Mouse (Mus musculus) kidney, postnatal 0 days (tissue): ENCODE measurements around the gene Sf3b3. TPM values are rescaled to one million over a fixed set of nuclear protein-coding genes. Genes with fewer than 3 reads are reported as not detected.

ENCODE experiments used
- ATAC-seq: fragments of 200-750 bp; cut with Nextera tagmentation; replicated peaks from 2 replicates; pipeline ENCODE4 v1.8.0; 2017; ENCODE audit warnings: low read depth, moderate number of reproducible peaks, moderate TSS enrichment, moderate library complexity; ENCODE audit not compliant: low FRiP score
- DNase-seq: peaks from one replicate; pipeline ENCODE4 v3.0.0-alpha.2; 2016; ENCODE audit warnings: low spot score
- H3K27ac ChIP-seq: fragments of 300-500 bp; sonication (generic); 2 replicates; pipeline ENCODE4 v1.5.1; 2014; ENCODE audit warnings: mild to moderate bottlenecking
- H3K27me3 ChIP-seq: fragments of 300-500 bp; sonication (generic); 2 replicates; pipeline ENCODE4 v1.6.1; 2014; ENCODE audit warnings: low read length, mixed read lengths; ENCODE audit not compliant: insufficient read depth
- H3K36me3 ChIP-seq: fragments of 300-500 bp; sonication (generic); 2 replicates; pipeline ENCODE4 v1.6.1; 2014; ENCODE audit warnings: low read length, mixed read lengths; ENCODE audit not compliant: insufficient read depth
- H3K4me1 ChIP-seq: fragments of 300-500 bp; sonication (generic); replicated peaks from 2 replicates; pipeline ENCODE4 v1.6.1; 2014; ENCODE audit warnings: antibody characterized with exemption, low read length, mixed read lengths; ENCODE audit not compliant: insufficient read depth
- H3K4me2 ChIP-seq: fragments of 300-500 bp; sonication (generic); 2 replicates; pipeline ENCODE4 v1.6.1; 2014; ENCODE audit warnings: mild to moderate bottlenecking, low read length, moderate library complexity, mixed read lengths
- H3K4me3 ChIP-seq: fragments of 300-500 bp; sonication (generic); replicated peaks from 2 replicates; pipeline ENCODE4 v1.5.1; 2014; ENCODE audit warnings: low read depth, low read length
- H3K9ac ChIP-seq: fragments of 300-500 bp; sonication (generic); 2 replicates; pipeline ENCODE4 v1.6.1; 2014; ENCODE audit warnings: low read depth, low read length
- H3K9me3 ChIP-seq: fragments of 300-500 bp; sonication (generic); replicated peaks from 2 replicates; pipeline ENCODE4 v1.6.1; 2016; ENCODE audit warnings: low read length, inconsistent platforms, mixed read lengths
- CTCF ChIP-seq: IDR thresholded peaks from 2 replicates; pipeline ENCODE4 v1.5.1; 2016; ENCODE audit warnings: antibody characterized with exemption, low read depth, mild to moderate bottlenecking, moderate library complexity
- WGBS: fragments of 180-500 bp; shearing (Covaris S2); extraction: QIAGEN DNeasy Blood & Tissue Kit; methylation state at CpG from one replicate; pipeline ENCODE4 v1.1.7; 2014; 5-methylcytosine and 5-hydroxymethylcytosine counted together
- polyA plus RNA-seq: library from polyadenylated mRNA; unstranded; fragments of >200 nt; fragmentation: Nextera tagmentation; extraction: Ambion mirVana; gene quantifications from 2 replicates; pipeline ENCODE4 v1.2.1, GENCODE M21; 2015

The Sf3b3 gene
- polyA plus RNA-seq, 1 experiment from 2014 or later = 80.1 TPM

DNA sequence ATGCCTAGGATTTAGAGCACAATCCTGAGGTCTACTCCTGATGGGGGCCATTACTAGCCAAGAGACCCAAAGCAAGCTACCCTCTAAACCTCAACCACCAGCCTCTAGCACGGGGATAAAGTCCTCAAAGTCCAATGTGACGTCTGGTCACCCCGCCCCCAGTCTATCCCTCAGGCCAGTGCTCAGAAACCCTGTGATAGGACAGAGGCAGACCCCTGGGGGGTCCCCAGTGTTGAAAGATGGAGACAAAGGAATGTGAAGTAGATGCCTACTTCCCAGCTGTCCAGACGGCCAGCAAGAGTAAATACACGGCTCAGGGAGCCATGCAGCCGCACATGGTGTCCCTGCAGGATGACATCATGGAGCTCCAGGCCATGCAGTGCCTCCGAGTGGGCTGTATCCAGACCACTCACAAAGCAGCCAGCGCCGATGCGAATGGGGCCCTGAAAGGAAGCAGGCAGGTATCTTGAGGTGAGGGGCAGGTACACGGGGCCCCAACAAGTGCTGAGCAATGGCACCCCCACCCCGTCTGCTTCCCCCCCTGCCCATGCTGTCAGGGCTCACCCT lies 43.4 kb upstream of the Sf3b3 start:
- TF ChIP-seq CTCF = no peak
- no peak overlapping the region for H3K4me2 ChIP-seq
- H3K27ac ChIP-seq = no peak overlapping the region
- WGBS = 84% methylated on average over 12 of the region's 12 CpGs
- no peaks in the 10 kb centered on the region for H3K4me1 ChIP-seq
- no peaks in the 10 kb centered on the region for H3K27me3 ChIP-seq
- H3K36me3 ChIP-seq = peaks cover 13% of the 10 kb centered on the region; the same call in 1 of the 2 replicates
- no peaks in the 10 kb centered on the region for H3K9me3 ChIP-seq
- ATAC-seq = no peak
- H3K9ac ChIP-seq = no peak overlapping the region
- no peak overlapping the region for H3K4me3 ChIP-seq
- DNase-seq = no peak

DNA sequence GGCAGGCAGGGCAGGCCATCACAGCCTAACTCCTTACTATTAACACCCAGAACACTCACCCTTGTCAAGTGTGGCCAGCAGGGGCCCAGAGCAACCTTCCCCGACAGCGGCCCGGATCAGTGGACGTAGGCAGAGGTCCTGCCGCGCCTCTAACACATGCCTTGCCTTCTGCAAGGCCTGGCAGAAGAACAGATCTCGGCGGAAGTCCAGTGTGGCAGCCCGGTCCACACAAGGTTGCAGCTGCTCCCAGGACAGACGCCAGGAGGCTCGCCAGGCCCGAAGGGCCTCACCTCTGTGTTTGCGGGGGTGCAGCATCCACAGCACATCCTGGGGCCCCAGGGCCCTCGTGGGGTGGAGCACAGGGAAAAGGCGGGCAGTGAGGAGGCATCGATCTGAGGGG lies 42.3 kb upstream of the Sf3b3 start:
- no peak for ATAC-seq
- Histone ChIP-seq H3K4me3 (no peak overlapping the region), H3K27ac (no peak overlapping the region), H3K27me3 (no peaks in the 10 kb centered on the region), H3K9me3 (no peaks in the 10 kb centered on the region), H3K4me2 (no peak overlapping the region), H3K36me3 (peaks cover 13% of the 10 kb centered on the region; the same call in 1 of the 2 replicates), H3K9ac (no peak overlapping the region), H3K4me1 (no peaks in the 10 kb centered on the region)
- TF ChIP-seq CTCF = no peak
- 90% methylated on average over 16 of the region's 16 CpGs for WGBS
- DNase-seq = no peak

DNA sequence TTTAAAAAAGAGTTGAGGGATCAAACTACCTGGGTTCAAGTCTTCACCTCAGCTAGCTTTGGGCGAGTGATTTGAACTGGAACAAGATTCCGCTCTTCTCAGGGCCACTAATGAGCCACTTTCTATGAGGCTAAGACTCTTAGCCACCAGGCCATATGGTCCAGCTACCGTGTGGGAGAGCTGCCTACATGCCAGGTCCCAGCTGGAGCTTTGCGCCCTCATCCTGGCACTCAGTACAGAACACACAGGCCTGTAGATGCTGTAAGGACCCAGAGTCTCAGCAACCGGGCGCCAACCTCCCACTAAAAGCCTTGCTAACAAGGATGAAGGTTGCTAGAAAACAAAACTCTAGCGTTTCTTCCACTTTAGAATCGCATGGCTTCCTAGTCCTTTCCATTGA lies 41.9 kb upstream of the Sf3b3 start:
- H3K27ac ChIP-seq = no peak overlapping the region
- DNase-seq = no peak
- no peak for TF ChIP-seq CTCF
- H3K4me3 ChIP-seq = no peak overlapping the region
- H3K36me3 ChIP-seq = peaks cover 13% of the 10 kb centered on the region; the same call in 1 of the 2 replicates
- no peak overlapping the region for H3K9ac ChIP-seq
- H3K27me3 ChIP-seq = no peaks in the 10 kb centered on the region
- no peaks in the 10 kb centered on the region for H3K4me1 ChIP-seq
- H3K9me3 ChIP-seq = no peaks in the 10 kb centered on the region
- H3K4me2 ChIP-seq = no peak overlapping the region
- WGBS = 88% methylated on average over 8 of the region's 8 CpGs
- no peak for ATAC-seq

DNA sequence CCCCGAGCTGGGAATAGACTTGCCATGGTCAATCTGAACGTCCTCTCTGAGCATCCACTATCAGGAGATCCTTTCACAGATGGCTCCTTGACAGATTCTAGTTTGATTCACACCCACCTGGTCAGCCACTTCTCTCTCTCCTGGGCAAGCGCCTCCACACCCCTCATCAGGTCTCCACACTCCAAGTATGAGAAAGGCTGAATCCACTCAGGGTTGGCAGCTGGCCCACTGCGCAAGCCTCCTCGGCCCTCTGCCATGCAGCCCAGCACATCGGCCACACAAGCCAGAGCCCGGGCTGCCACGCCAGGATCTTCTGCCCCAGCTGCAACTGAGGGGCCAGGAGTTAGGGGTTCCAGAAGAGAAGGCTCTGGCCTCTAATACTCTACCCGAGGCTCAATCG lies 41.0 kb upstream of the Sf3b3 start:
- no peak overlapping the region for H3K4me2 ChIP-seq
- no peak for ATAC-seq
- peaks cover 21% of the 10 kb centered on the region for H3K36me3 ChIP-seq
- H3K9me3 ChIP-seq = no peaks in the 10 kb centered on the region
- H3K27ac ChIP-seq = no peak overlapping the region
- no peaks in the 10 kb centered on the region for H3K27me3 ChIP-seq
- no peak overlapping the region for H3K9ac ChIP-seq
- 92% methylated on average over 10 of the region's 10 CpGs for WGBS
- no peak for TF ChIP-seq CTCF
- no peak for DNase-seq
- H3K4me3 ChIP-seq = no peak overlapping the region
- no peaks in the 10 kb centered on the region for H3K4me1 ChIP-seq

DNA sequence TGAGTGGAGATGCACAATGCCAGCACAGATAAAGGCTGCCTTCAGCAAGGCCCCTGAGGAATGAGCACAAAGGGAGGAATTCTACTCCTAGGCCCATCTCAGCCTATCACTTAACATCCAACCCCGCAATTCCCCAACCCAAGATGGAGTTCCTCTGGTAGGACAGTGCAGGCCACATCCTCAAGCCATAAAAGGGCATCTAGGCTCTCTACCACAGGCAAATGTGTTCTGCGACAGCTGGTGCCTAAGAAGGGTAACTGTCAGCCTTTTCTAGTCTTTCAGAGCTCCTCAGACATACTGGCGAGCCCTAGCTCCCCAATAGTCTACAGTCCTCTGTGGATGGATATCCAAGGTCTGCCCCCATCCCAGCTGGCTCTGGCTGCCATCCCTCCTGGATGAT lies 40.0 kb upstream of the Sf3b3 start:
- Histone ChIP-seq H3K27ac (no peak overlapping the region), H3K9ac (no peak overlapping the region), H3K27me3 (no peaks in the 10 kb centered on the region), H3K4me2 (no peak overlapping the region), H3K9me3 (no peaks in the 10 kb centered on the region), H3K4me1 (no peaks in the 10 kb centered on the region), H3K36me3 (peaks cover 29% of the 10 kb centered on the region), H3K4me3 (no peak overlapping the region)
- ATAC-seq = no peak
- DNase-seq = no peak
- no peak for TF ChIP-seq CTCF
- WGBS = 87% methylated on average over 3 of the region's 3 CpGs

DNA sequence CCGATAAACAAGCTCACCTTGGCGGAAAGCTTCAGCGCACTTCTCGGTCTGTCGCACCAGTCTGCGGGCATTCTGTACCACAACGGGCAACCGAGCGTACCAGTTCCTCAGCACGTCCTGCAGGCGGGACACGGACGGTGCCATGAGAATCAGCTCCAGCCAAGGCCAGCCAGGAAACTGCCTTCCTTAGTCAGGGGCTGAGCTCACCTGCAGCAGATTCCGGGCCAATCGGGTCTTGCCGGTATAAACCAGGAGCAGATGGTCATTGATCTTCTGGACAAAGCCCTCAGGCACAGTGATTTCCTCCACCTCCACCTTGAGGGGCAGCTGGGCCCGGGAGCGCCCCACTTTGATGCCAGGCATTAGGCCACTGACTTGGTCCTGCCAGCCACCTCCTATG lies 37.2 kb upstream of the Sf3b3 start:
- no peak overlapping the region for H3K4me2 ChIP-seq
- no peaks in the 10 kb centered on the region for H3K27me3 ChIP-seq
- H3K4me1 ChIP-seq = no peaks in the 10 kb centered on the region
- no peaks in the 10 kb centered on the region for H3K9me3 ChIP-seq
- no peak for TF ChIP-seq CTCF
- 76% methylated on average over 18 of the region's 18 CpGs for WGBS
- peak; percentile 40; the same call in 1 of the 2 replicates for ATAC-seq
- no peak overlapping the region for H3K27ac ChIP-seq
- peaks cover 52% of the 10 kb centered on the region for H3K36me3 ChIP-seq
- H3K4me3 ChIP-seq = no peak overlapping the region
- no peak overlapping the region for H3K9ac ChIP-seq
- DNase-seq = peak; percentile 5

DNA sequence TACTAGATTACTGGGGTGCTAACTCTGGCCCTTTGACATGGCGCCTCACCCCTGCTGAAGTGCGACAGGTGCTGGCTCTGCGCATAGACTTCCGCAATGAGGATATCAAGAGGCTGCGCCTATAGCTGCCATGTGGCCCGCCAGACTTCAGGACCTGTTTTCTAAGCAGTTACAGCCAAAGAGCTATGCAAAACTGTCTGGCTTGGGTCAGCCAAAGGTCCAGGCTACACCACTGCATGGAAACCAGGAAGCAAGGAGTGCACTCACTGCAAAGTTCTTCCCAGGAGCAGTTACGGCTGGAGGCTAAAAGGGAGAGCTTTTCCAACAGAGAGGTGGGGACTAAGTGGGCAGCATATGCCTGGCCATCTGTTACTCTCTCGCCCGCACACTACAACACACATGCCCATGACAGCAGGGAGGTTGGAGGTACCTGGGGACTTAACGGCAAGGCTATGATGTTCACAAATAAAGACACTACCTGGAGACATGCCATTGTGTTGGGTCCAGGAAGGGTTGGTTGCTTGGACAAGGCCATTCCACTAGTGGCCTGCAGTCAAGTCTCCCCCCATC lies 35.2 kb upstream of the Sf3b3 start:
- no peaks in the 10 kb centered on the region for H3K9me3 ChIP-seq
- H3K27ac ChIP-seq = no peak overlapping the region
- no peak for TF ChIP-seq CTCF
- 94% methylated on average over 10 of the region's 10 CpGs for WGBS
- H3K4me1 ChIP-seq = no peaks in the 10 kb centered on the region
- no peak for DNase-seq
- H3K9ac ChIP-seq = no peak overlapping the region
- ATAC-seq = no peak
- H3K36me3 ChIP-seq = peaks cover 58% of the 10 kb centered on the region
- H3K27me3 ChIP-seq = no peaks in the 10 kb centered on the region
- H3K4me2 ChIP-seq = no peak overlapping the region
- no peak overlapping the region for H3K4me3 ChIP-seq
